Mouse (Mus musculus) gastrocnemius, postnatal 14 days (tissue): ENCODE data around the gene Rasl11b. TPM values are rescaled to one million over a fixed set of nuclear protein-coding genes. Genes with fewer than 3 reads are reported as not detected.

Experiments used
- DNase-seq: peaks from one replicate; pipeline ENCODE4 v3.0.0; 2021; ENCODE audit warnings: mixed read lengths
- intact Hi-C: fragments of 180-260 bp; cut with DNase I; formaldehyde crosslinking; loops from one replicate; pipeline ENCODE4 v1.15.1; 2025; ENCODE audit warnings: low total_unique reads
- total RNA-seq, 2 experiments: library from RNA; stranded (reverse); gene quantifications; 2 replicates each; pipeline ENCODE4 v1.2.3; 2021

Gene Rasl11b
- total RNA-seq, 2 experiments from 2014 or later = 4.1 to 5.3 TPM

- intact Hi-C loops = no loop called here
- no peak for DNase-seq
These were observed 47.6 kb downstream of the Rasl11b start for GRCm38 (mm10) chr5:74242654-74243053.

- intact Hi-C loops = no loop called here
- DNase-seq = peak; percentile 18
These were observed 49.4 kb downstream of the Rasl11b start for GRCm38 (mm10) chr5:74244406-74245019.

- no peak for DNase-seq
- intact Hi-C loops = no loop called here
These were observed 50.6 kb downstream of the Rasl11b start for GRCm38 (mm10) chr5:74245641-74246145.

GRCm38 (mm10) chr5:74246453-74246852 lies 51.4 kb downstream of the Rasl11b start:
- intact Hi-C loops = no loop called here

GRCm38 (mm10) chr5:74246971-74247370 lies 51.9 kb downstream of the Rasl11b start:
- intact Hi-C loops = no loop called here

More at GRCm38 (mm10) chr5:74246453-74246852, 51.4 kb downstream of the Rasl11b start:
- no peak for DNase-seq

More at GRCm38 (mm10) chr5:74246971-74247370, 51.9 kb downstream of the Rasl11b start:
- no peak for DNase-seq

Other genes with a start within 250 kb of the Rasl11b start
- gene Usp46, start 126.9 kb upstream of the Rasl11b start, total RNA-seq = 10 to 100 TPM; 13.4 to 14.4 TPM